Comparison of ENCODE assay signal across 8 mouse cellular contexts in genomic region chr12:100455453-100455852, GRCm38 (mm10).
DNase-seq lines count a peak whose midpoint lies in the region; ATAC-seq and TF ChIP-seq lines count a peak whose summit lies in the region.
"Had no signal": no experiment of that assay in that cellular context is flagged by ENCODE, and none has a peak within 500 bp of the region (broad histone marks: within the 10 kb centered on the region; RNA-seq: fewer than 3 reads in every experiment).

No protein-coding gene starts in this region.

- H3K9me3 ChIP-seq in lung, embryonic 16.5 days (ENCODE audit: control insufficient read depth, low read length), result no peaks in the 10 kb centered on the region
- H3K9me3 ChIP-seq in kidney, embryonic 16.5 days (ENCODE audit: low read length), result no peaks in the 10 kb centered on the region
- H3K9me3 ChIP-seq: stomach, embryonic 15.5 days had no signal

- no peak overlapping the region for H3K27ac ChIP-seq in lung, embryonic 16.5 days (ENCODE audit: low read length)
- peak overlapping the region; percentile 83 for H3K27ac ChIP-seq in heart, adult 2 months
- H3K27ac ChIP-seq in kidney, embryonic 16.5 days (ENCODE audit: low read length), result no peak overlapping the region
- H3K27ac ChIP-seq: stomach, embryonic 15.5 days had no signal

- H3K4me3 ChIP-seq in lung, embryonic 16.5 days (ENCODE audit: low read length), result no peak overlapping the region
- no peak overlapping the region for H3K4me3 ChIP-seq in lung, adult 2 months (replicated peaks; ENCODE audit: extremely low read depth, low read depth, low read length)
- no peak overlapping the region for H3K4me3 ChIP-seq in heart, adult 2 months
- no peak overlapping the region for H3K4me3 ChIP-seq in kidney, embryonic 16.5 days (ENCODE audit: low read length)
- H3K4me3 ChIP-seq: stomach, embryonic 15.5 days had no signal

- no peaks in the 10 kb centered on the region for H3K27me3 ChIP-seq in lung, embryonic 16.5 days (ENCODE audit: control insufficient read depth, insufficient read depth, low read depth, low read length)
- no peaks in the 10 kb centered on the region for H3K27me3 ChIP-seq in heart, adult 2 months (ENCODE audit: control insufficient read depth, insufficient read depth, low read length)
- H3K27me3 ChIP-seq in kidney, embryonic 16.5 days (ENCODE audit: insufficient read depth, low read length), result no peaks in the 10 kb centered on the region
- H3K27me3 ChIP-seq: stomach, embryonic 15.5 days had no signal

- intact Hi-C loops in heart, adult 2 months (cut with DNase I), result no loop called here

- no peak for TF ChIP-seq CTCF in lung, adult 2 months (IDR thresholded peaks at IDR 0.05; ENCODE audit: insufficient read depth, low read length)
- TF ChIP-seq CTCF in heart, adult 2 months (IDR thresholded peaks at IDR 0.05), result peak; percentile 61

- H3K4me2 ChIP-seq in lung, embryonic 16.5 days (ENCODE audit: low read depth, low read length), result no peak overlapping the region
- H3K4me2 ChIP-seq in kidney, embryonic 16.5 days (replicated peaks; ENCODE audit: low read depth, low read length), result no peak overlapping the region
- H3K4me2 ChIP-seq: stomach, embryonic 15.5 days had no signal

- H3K79me2 ChIP-seq in heart, adult 2 months (replicated peaks; ENCODE audit: control insufficient read depth, insufficient read depth, low read length), result peaks cover 2% of the 10 kb centered on the region

- peaks cover 2% of the 10 kb centered on the region; the same call in 1 of the 2 replicates for H3K4me1 ChIP-seq in lung, embryonic 16.5 days (replicated peaks; ENCODE audit: control insufficient read depth, insufficient read depth, low read length)
- peaks cover 5% of the 10 kb centered on the region; the same call in 1 of the 2 replicates for H3K4me1 ChIP-seq in lung, adult 2 months (ENCODE audit: control insufficient read depth, insufficient read depth, low read length)
- peaks cover 8% of the 10 kb centered on the region for H3K4me1 ChIP-seq in heart, adult 2 months (ENCODE audit: control insufficient read depth, insufficient read depth, low read length)
- H3K4me1 ChIP-seq in kidney, embryonic 16.5 days (ENCODE audit: insufficient read depth, low read length), result no peaks in the 10 kb centered on the region; the same call in 1 of the 2 replicates
- H3K4me1 ChIP-seq: stomach, embryonic 15.5 days had no signal

- WGBS in lung, embryonic 16.5 days, result 68% methylated on average over 2 of the region's 2 CpGs
- 36% methylated on average over 2 of the region's 2 CpGs for WGBS in lung, adult 2 months
- 27% methylated on average over 2 of the region's 2 CpGs for WGBS in heart, adult 2 months
- WGBS in kidney, embryonic 16.5 days, result 87% methylated on average over 2 of the region's 2 CpGs

- H3K9ac ChIP-seq in lung, embryonic 16.5 days (ENCODE audit: low read length), result no peak overlapping the region
- H3K9ac ChIP-seq in heart, adult 2 months (ENCODE audit: low read depth, low read length), result no peak overlapping the region
- H3K9ac ChIP-seq in kidney, embryonic 16.5 days (replicated peaks; ENCODE audit: low read length), result no peak overlapping the region
- H3K9ac ChIP-seq: stomach, embryonic 15.5 days had no signal

- ATAC-seq in lung, embryonic 16.5 days (ENCODE audit: low read depth), result 0 out of 2 replicates have a peak, but pooled peaks have one; percentile 31
- ATAC-seq in kidney, embryonic 16.5 days (ENCODE audit: low FRiP score, low TSS enrichment), result no peak

- DNase-seq in lung, adult 2 months, result no peak
- peak; percentile 49 for DNase-seq in cerebellum, adult 11 months
- peak; percentile 49 to 69 for DNase-seq in heart, adult 2 months
- peak; percentile 90 for DNase-seq in skeletal muscle tissue, adult 2 months (ENCODE audit: low read depth, low spot score)
- no peak for DNase-seq in kidney, postnatal 14 days

- H3K36me3 ChIP-seq in lung, embryonic 16.5 days (ENCODE audit: control insufficient read depth, insufficient read depth, low read length), result peaks cover 2% of the 10 kb centered on the region; the same call in 1 of the 2 replicates
- H3K36me3 ChIP-seq in heart, adult 2 months (ENCODE audit: control insufficient read depth, insufficient read depth, low read length), result peaks cover 5% of the 10 kb centered on the region
- 0 out of 2 replicates have a peak, but pooled peaks cover 3% of the 10 kb centered on the region for H3K36me3 ChIP-seq in kidney, embryonic 16.5 days (ENCODE audit: insufficient read depth, low read length)
- H3K36me3 ChIP-seq: stomach, embryonic 15.5 days had no signal

- TF ChIP-seq POLR2A in lung, adult 2 months (IDR thresholded peaks at IDR 0.05; ENCODE audit: borderline replicate concordance, extremely low read depth, low read depth, low read length), result no peak
- TF ChIP-seq POLR2A in heart, adult 2 months (IDR thresholded peaks at IDR 0.05; ENCODE audit: insufficient read depth, low read depth, low read length), result no peak

- TF ChIP-seq EP300 in heart, adult 2 months (IDR thresholded peaks at IDR 0.05; ENCODE audit: insufficient read depth, low read depth, low read length), result 0 out of 2 replicates have a peak, but pooled peaks have one; percentile 57

Comparison
In these comparisons a context has a peak if more than half of its experiments do, and no peak if none do; other contexts are left out.
1. DNase-seq: peak in cerebellum, adult 11 months (single experiment), heart, adult 2 months (2 of 2) and skeletal muscle tissue, adult 2 months (single experiment); none in lung, adult 2 months (single experiment) and kidney, postnatal 14 days (single experiment).